Mouse (Mus musculus): ENCODE measurements around the gene Lrrc25. TPM values are rescaled to one million over a fixed set of nuclear protein-coding genes. Genes with fewer than 3 reads are reported as not detected.

Gene Lrrc25
- total RNA-seq, 1 experiment = 0.13 TPM

GRCm38 (mm10) chr8:70648921-70649320 lies 33.0 kb downstream of the Lrrc25 start:
- TF ChIP-seq ZNF384 (IDR thresholded peaks at IDR 0.05; ENCODE audit: low read depth, low read length) (no peak), ZC3H11A (IDR thresholded peaks at IDR 0.05; ENCODE audit: borderline replicate concordance, low read depth, low read length) (no peak)
- DNase-seq (ENCODE audit: low read depth, low spot score) = no peak
- Histone ChIP-seq H3K4me3 (ENCODE audit: insufficient read depth in 1 of 2, low read depth in 1 of 2, low read length in 2 of 2, poor library complexity in 1 of 2, severe bottlenecking in 1 of 2) (peak overlapping the region in 1 of 2 experiments; percentile 27; a peak in 1 of 4 replicates), H3K27ac (ENCODE audit: insufficient read depth, low read depth, low read length, poor library complexity, severe bottlenecking) (peak overlapping the region; percentile 83), H3K4me1 (ENCODE audit: control insufficient read depth in 2 of 2, insufficient read depth in 2 of 2, low read length in 2 of 2, poor library complexity in 1 of 2) (peaks cover 19 to 53% of the 10 kb centered on the region in 2 experiments), H3K9me3 (ENCODE audit: control insufficient read depth, insufficient read depth, low read depth, low read length) (no peaks in the 10 kb centered on the region), H3K36me3 (ENCODE audit: control insufficient read depth, insufficient read depth, low read length, poor library complexity, severe bottlenecking) (peaks cover 14% of the 10 kb centered on the region; the same call in 1 of the 2 replicates), H3K9ac (ENCODE audit: insufficient read depth, low read depth, low read length, poor library complexity, severe bottlenecking) (peak overlapping the region; percentile 63)
- in situ Hi-C loops (cut with MboI; ENCODE audit: low sequenced_read_pairs in 2 of 2, unreplicated experiment in 2 of 2) = no loop called here

DNA sequence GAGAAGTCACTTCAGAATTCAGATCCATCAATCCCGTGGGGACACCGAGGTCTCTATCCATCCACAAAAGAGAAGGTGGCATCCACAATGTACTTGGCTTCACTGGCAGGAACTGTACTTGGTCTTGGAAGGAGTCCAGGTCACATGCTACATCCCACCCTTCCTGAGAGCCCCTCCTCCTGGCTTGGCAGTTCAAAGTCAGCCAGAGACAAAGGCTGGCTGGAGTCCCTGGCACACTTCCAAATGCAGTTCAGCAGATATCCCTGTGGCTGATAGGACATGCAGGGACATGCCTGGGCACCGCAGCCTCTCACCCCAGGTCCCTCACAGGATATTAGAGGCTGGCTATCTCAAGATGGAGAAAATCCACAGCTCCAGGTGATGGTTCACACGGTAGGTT lies 33.4 kb downstream of the Lrrc25 start:
- in situ Hi-C loops (cut with MboI; ENCODE audit: low sequenced_read_pairs in 2 of 2, unreplicated experiment in 2 of 2) = no loop called here
- DNase-seq (ENCODE audit: low read depth, low spot score) = peak; percentile 81
- peak overlapping the region; percentile 83 for H3K27ac ChIP-seq (ENCODE audit: insufficient read depth, low read depth, low read length, poor library complexity, severe bottlenecking)
- no peaks in the 10 kb centered on the region for H3K9me3 ChIP-seq (ENCODE audit: control insufficient read depth, insufficient read depth, low read depth, low read length)
- H3K9ac ChIP-seq (ENCODE audit: insufficient read depth, low read depth, low read length, poor library complexity, severe bottlenecking) = peak overlapping the region; percentile 74
- H3K4me3 ChIP-seq (ENCODE audit: insufficient read depth in 1 of 2, low read depth in 1 of 2, low read length in 2 of 2, poor library complexity in 1 of 2, severe bottlenecking in 1 of 2) = peak overlapping the region; percentile 23 to 27; a peak in 3 of 4 replicates
- peaks cover 19 to 52% of the 10 kb centered on the region in 2 experiments for H3K4me1 ChIP-seq (ENCODE audit: control insufficient read depth in 2 of 2, insufficient read depth in 2 of 2, low read length in 2 of 2, poor library complexity in 1 of 2)
- peaks cover 14% of the 10 kb centered on the region; the same call in 1 of the 2 replicates for H3K36me3 ChIP-seq (ENCODE audit: control insufficient read depth, insufficient read depth, low read length, poor library complexity, severe bottlenecking)
- no peak for TF ChIP-seq CHD2 (IDR thresholded peaks at IDR 0.05; ENCODE audit: low read depth, low read length)
- no peak for TF ChIP-seq MAFK (IDR thresholded peaks at IDR 0.05; ENCODE audit: insufficient read depth, low read depth, low read length)
- no peak for TF ChIP-seq ZNF384 (IDR thresholded peaks at IDR 0.05; ENCODE audit: low read depth, low read length)
- TF ChIP-seq ZC3H11A (IDR thresholded peaks at IDR 0.05; ENCODE audit: borderline replicate concordance, low read depth, low read length) = no peak
- no peak for TF ChIP-seq HCFC1 (IDR thresholded peaks at IDR 0.05; ENCODE audit: borderline replicate concordance, insufficient read depth, low read length)

DNA sequence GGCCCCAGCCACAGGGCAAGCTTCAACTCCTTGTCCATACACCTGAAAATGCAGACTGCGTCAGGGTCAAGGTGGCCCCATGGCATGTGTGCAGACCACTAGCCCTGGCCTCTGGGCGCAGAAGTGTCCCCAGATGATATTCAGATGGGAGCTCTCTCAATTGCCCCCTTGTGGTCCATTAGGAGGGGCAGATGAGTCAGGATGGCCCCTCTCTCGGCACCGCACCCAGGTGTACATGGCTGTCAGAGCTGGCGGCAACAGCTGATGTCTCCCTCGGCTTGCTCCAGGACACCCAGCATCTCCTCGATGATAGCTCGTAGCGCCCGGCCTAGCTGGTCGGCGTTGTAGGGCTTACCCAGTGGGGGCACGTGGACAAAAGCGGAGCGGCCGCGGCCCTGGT lies 34.4 kb downstream of the Lrrc25 start:
- Histone ChIP-seq H3K27ac (ENCODE audit: insufficient read depth, low read depth, low read length, poor library complexity, severe bottlenecking) (no peak overlapping the region; the same call in 1 of the 2 replicates), H3K36me3 (ENCODE audit: control insufficient read depth, insufficient read depth, low read length, poor library complexity, severe bottlenecking) (peaks cover 20% of the 10 kb centered on the region; the same call in 1 of the 2 replicates), H3K4me1 (ENCODE audit: control insufficient read depth in 2 of 2, insufficient read depth in 2 of 2, low read length in 2 of 2, poor library complexity in 1 of 2) (peaks cover 19 to 46% of the 10 kb centered on the region in 2 experiments), H3K9me3 (ENCODE audit: control insufficient read depth, insufficient read depth, low read depth, low read length) (no peaks in the 10 kb centered on the region), H3K9ac (ENCODE audit: insufficient read depth, low read depth, low read length, poor library complexity, severe bottlenecking) (peak overlapping the region; percentile 46; the same call in 1 of the 2 replicates), H3K4me3 (ENCODE audit: insufficient read depth in 1 of 2, low read depth in 1 of 2, low read length in 2 of 2, poor library complexity in 1 of 2, severe bottlenecking in 1 of 2) (peak overlapping the region in 1 of 2 experiments; percentile 18)
- in situ Hi-C loops (cut with MboI; ENCODE audit: low sequenced_read_pairs in 2 of 2, unreplicated experiment in 2 of 2) = no loop called here
- no peak for TF ChIP-seq HCFC1 (IDR thresholded peaks at IDR 0.05; ENCODE audit: borderline replicate concordance, insufficient read depth, low read length)
- no peak for TF ChIP-seq ZC3H11A (IDR thresholded peaks at IDR 0.05; ENCODE audit: borderline replicate concordance, low read depth, low read length)
- TF ChIP-seq ZNF384 (IDR thresholded peaks at IDR 0.05; ENCODE audit: low read depth, low read length) = no peak
- no peak for TF ChIP-seq MAFK (IDR thresholded peaks at IDR 0.05; ENCODE audit: insufficient read depth, low read depth, low read length)
- TF ChIP-seq CHD2 (IDR thresholded peaks at IDR 0.05; ENCODE audit: low read depth, low read length) = no peak
- no peak for DNase-seq (ENCODE audit: low read depth, low spot score)

DNA sequence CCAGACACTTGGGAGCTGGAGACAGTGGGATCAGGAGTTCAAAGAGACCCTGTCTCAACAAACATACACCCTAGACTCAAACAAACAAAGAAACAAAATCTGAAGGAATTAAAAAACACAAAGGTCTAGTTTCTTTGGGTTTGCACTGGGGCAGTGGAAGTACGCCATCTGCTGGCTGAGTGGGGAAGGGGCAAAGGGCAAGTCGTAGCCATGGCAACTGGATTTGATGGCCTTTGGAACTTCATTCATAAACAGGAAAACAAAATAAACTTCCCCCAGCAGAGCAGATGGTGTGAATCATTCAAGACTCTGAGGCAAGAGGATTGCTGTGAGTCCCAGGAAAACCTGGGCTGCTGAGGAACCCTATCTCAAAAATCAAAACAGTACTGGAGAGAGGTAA lies 37.3 kb downstream of the Lrrc25 start:
- in situ Hi-C loops (cut with MboI; ENCODE audit: low sequenced_read_pairs in 2 of 2, unreplicated experiment in 2 of 2) = no loop called here
- Histone ChIP-seq H3K36me3 (ENCODE audit: control insufficient read depth, insufficient read depth, low read length, poor library complexity, severe bottlenecking) (peaks cover 23% of the 10 kb centered on the region; the same call in 1 of the 2 replicates), H3K9me3 (ENCODE audit: control insufficient read depth, insufficient read depth, low read depth, low read length) (no peaks in the 10 kb centered on the region), H3K4me3 (ENCODE audit: insufficient read depth in 1 of 2, low read depth in 1 of 2, low read length in 2 of 2, poor library complexity in 1 of 2, severe bottlenecking in 1 of 2) (no peak overlapping the region), H3K4me1 (ENCODE audit: control insufficient read depth in 2 of 2, insufficient read depth in 2 of 2, low read length in 2 of 2, poor library complexity in 1 of 2) (peaks cover 13 to 33% of the 10 kb centered on the region in 2 experiments; a peak in 3 of 4 replicates), H3K9ac (ENCODE audit: insufficient read depth, low read depth, low read length, poor library complexity, severe bottlenecking) (no peak overlapping the region), H3K27ac (ENCODE audit: insufficient read depth, low read depth, low read length, poor library complexity, severe bottlenecking) (no peak overlapping the region)
- TF ChIP-seq HCFC1 (IDR thresholded peaks at IDR 0.05; ENCODE audit: borderline replicate concordance, insufficient read depth, low read length) = no peak
- 0 out of 2 replicates have a peak, but pooled peaks have one; percentile 0 for TF ChIP-seq ZC3H11A (IDR thresholded peaks at IDR 0.05; ENCODE audit: borderline replicate concordance, low read depth, low read length)
- no peak for DNase-seq (ENCODE audit: low read depth, low spot score)

- TF ChIP-seq MAFK (IDR thresholded peaks at IDR 0.05; ENCODE audit: insufficient read depth, low read depth, low read length) (no peak), HCFC1 (IDR thresholded peaks at IDR 0.05; ENCODE audit: borderline replicate concordance, insufficient read depth, low read length) (no peak), ZC3H11A (IDR thresholded peaks at IDR 0.05; ENCODE audit: borderline replicate concordance, low read depth, low read length) (no peak), CHD2 (IDR thresholded peaks at IDR 0.05; ENCODE audit: low read depth, low read length) (no peak), ZNF384 (IDR thresholded peaks at IDR 0.05; ENCODE audit: low read depth, low read length) (no peak)
- Histone ChIP-seq H3K27ac (ENCODE audit: insufficient read depth, low read depth, low read length, poor library complexity, severe bottlenecking) (no peak overlapping the region), H3K4me3 (ENCODE audit: insufficient read depth in 1 of 2, low read depth in 1 of 2, low read length in 2 of 2, poor library complexity in 1 of 2, severe bottlenecking in 1 of 2) (no peak overlapping the region), H3K9me3 (ENCODE audit: control insufficient read depth, insufficient read depth, low read depth, low read length) (no peaks in the 10 kb centered on the region), H3K9ac (ENCODE audit: insufficient read depth, low read depth, low read length, poor library complexity, severe bottlenecking) (no peak overlapping the region), H3K4me1 (ENCODE audit: control insufficient read depth in 2 of 2, insufficient read depth in 2 of 2, low read length in 2 of 2, poor library complexity in 1 of 2) (peaks cover 6 to 29% of the 10 kb centered on the region in 2 experiments; a peak in 3 of 4 replicates), H3K36me3 (ENCODE audit: control insufficient read depth, insufficient read depth, low read length, poor library complexity, severe bottlenecking) (peaks cover 23% of the 10 kb centered on the region; the same call in 1 of the 2 replicates)
- in situ Hi-C loops (cut with MboI; ENCODE audit: low sequenced_read_pairs in 2 of 2, unreplicated experiment in 2 of 2) = no loop called here
- DNase-seq (ENCODE audit: low read depth, low spot score) = no peak
These were observed 38.2 kb downstream of the Lrrc25 start for GRCm38 (mm10) chr8:70654121-70654520.

Measured in ES-E14 (cell line).